Mouse (Mus musculus) forebrain, postnatal 0 days (tissue): ENCODE results near the gene Cenpl. TPM values are rescaled to one million over a fixed set of nuclear protein-coding genes. Genes with fewer than 3 reads are reported as not detected.

Experiments
- ATAC-seq: fragments of 200-750 bp; cut with Nextera tagmentation; 2 replicates; pipeline ENCODE4 v1.8.0; 2017; ENCODE audit warnings: mild to moderate bottlenecking, moderate library complexity
- DNase-seq: peaks from one replicate; pipeline ENCODE4 v3.0.0-alpha.2; 2015
- H3K27ac ChIP-seq: fragments of 300-500 bp; sonication (generic); 2 replicates; pipeline ENCODE4 v1.5.1; 2014; ENCODE audit warnings: low read depth, mild to moderate bottlenecking, antibody characterized with exemption, low read length, moderate library complexity, mixed read lengths
- H3K27me3 ChIP-seq: fragments of 300-500 bp; sonication (generic); 2 replicates; pipeline ENCODE4 v1.6.1; 2014; ENCODE audit warnings: mild to moderate bottlenecking, low read length, mixed read lengths; ENCODE audit not compliant: insufficient read depth
- H3K36me3 ChIP-seq: fragments of 300-500 bp; sonication (generic); 2 replicates; pipeline ENCODE4 v1.6.1; 2014; ENCODE audit warnings: mild to moderate bottlenecking, moderate library complexity; ENCODE audit not compliant: insufficient read depth
- H3K4me1 ChIP-seq: fragments of 300-500 bp; sonication (generic); 2 replicates; pipeline ENCODE4 v1.6.1; 2014; ENCODE audit warnings: antibody characterized with exemption; ENCODE audit not compliant: insufficient read depth
- H3K4me2 ChIP-seq: fragments of 300-500 bp; sonication (generic); 2 replicates; pipeline ENCODE4 v1.6.1; 2014; ENCODE audit warnings: low read depth, mild to moderate bottlenecking, moderate library complexity
- H3K4me3 ChIP-seq: fragments of 300-500 bp; sonication (generic); 2 replicates; pipeline ENCODE4 v1.5.1; 2014; ENCODE audit warnings: low read depth, low read length, mixed read lengths
- H3K9ac ChIP-seq: fragments of 300-500 bp; sonication (generic); 2 replicates; pipeline ENCODE4 v1.6.1; 2014; ENCODE audit warnings: mild to moderate bottlenecking
- H3K9me3 ChIP-seq: fragments of 300-500 bp; sonication (generic); 2 replicates; pipeline ENCODE4 v1.6.1; 2016; ENCODE audit warnings: low read length
- CTCF ChIP-seq: sonication (generic); IDR thresholded peaks from 2 replicates; pipeline ENCODE4 v1.5.1; 2016; ENCODE audit warnings: antibody characterized with exemption, control low read depth, low read depth
- WGBS: fragments of 180-500 bp; shearing (Covaris S2); extraction: QIAGEN DNeasy Blood & Tissue Kit; methylation state at CpG from one replicate; pipeline ENCODE4 v1.1.7; 2014; 5-methylcytosine and 5-hydroxymethylcytosine counted together
- polyA plus RNA-seq: library from polyadenylated mRNA; unstranded; fragments of >200 nt; fragmentation: Nextera tagmentation; extraction: Ambion mirVana; gene quantifications from 2 replicates; pipeline ENCODE4 v1.2.1, GENCODE M21; 2015
- total RNA-seq: library from RNA; depleted of rRNA; stranded (reverse); fragments of >200 nt; gene quantifications from 2 replicates; pipeline ENCODE4 v1.2.3, GENCODE M21; 2014

Gene Cenpl
- total and polyA plus RNA-seq, 2 experiments from 2014 or later = 2.6 to 6.5 TPM

DNA sequence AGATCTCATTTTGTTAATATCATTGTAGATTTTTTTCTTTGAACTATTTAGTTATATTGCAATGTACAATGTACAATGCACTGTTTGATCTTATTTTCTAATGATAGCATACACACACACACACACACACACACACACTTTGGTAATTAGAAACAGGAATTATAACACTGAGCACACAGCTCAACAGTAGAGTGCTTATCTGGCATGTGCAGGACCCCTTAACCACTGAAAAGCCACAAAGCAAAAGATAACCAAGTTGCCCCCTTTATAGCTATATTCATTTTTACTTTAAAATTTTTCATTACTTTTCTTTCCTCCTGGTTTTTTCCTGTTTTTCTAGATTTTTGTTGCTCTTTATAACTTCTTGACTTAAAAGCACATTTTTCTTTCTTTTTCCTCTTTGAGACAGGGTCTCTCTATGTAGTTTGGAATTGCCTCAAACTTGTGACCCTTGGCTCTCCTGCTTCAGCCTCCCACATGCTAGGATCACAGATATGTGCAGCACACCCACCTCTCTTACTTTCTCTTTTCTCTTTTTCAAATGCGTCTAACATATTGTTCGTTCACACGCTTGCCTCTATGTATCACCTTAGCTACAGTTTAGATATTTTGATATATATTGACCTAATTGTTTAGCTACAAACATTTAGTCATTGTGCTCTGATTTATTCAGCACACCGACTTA is 29.4 kb downstream of the Cenpl start:
- H3K4me3 ChIP-seq = no peak overlapping the region
- ATAC-seq (no peak), DNase-seq (no peak)
- no peak overlapping the region for H3K9ac ChIP-seq
- 97% methylated on average over 4 of the region's 4 CpGs for WGBS
- H3K36me3 ChIP-seq = peaks cover 35% of the 10 kb centered on the region
- no peaks in the 10 kb centered on the region for H3K9me3 ChIP-seq
- no peak overlapping the region for H3K4me2 ChIP-seq
- no peak for TF ChIP-seq CTCF
- H3K27ac ChIP-seq = no peak overlapping the region
- H3K4me1 ChIP-seq = no peaks in the 10 kb centered on the region
- H3K27me3 ChIP-seq = no peaks in the 10 kb centered on the region

DNA sequence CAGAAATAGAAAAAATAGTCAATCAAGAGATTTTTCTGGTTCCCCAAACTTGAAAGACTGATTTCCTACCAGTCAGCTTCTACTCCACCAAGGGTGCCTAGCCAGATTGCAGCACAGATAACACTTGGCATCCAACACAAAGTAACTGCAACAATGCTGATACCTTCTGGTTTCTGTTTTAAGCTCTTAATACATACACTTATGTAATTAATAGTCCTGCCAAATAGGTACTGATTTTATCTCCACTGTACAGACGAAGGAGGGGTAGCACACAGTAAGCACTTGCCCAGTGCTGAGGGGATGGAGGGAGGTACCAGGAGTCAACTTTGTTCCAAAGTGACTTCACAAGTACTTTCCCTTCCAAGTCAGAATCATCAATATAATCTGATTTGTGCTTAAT is 33.3 kb downstream of the Cenpl start:
- ATAC-seq (no peak), DNase-seq (no peak)
- TF ChIP-seq CTCF = no peak
- H3K9me3 ChIP-seq = no peaks in the 10 kb centered on the region
- no peaks in the 10 kb centered on the region for H3K4me1 ChIP-seq
- WGBS = 92% methylated on average over 1 of the region's 1 CpGs
- no peaks in the 10 kb centered on the region for H3K27me3 ChIP-seq
- H3K4me3 ChIP-seq = no peak overlapping the region
- no peak overlapping the region for H3K27ac ChIP-seq
- H3K9ac ChIP-seq = no peak overlapping the region
- H3K4me2 ChIP-seq = no peak overlapping the region
- H3K36me3 ChIP-seq = peaks cover 24% of the 10 kb centered on the region

DNA sequence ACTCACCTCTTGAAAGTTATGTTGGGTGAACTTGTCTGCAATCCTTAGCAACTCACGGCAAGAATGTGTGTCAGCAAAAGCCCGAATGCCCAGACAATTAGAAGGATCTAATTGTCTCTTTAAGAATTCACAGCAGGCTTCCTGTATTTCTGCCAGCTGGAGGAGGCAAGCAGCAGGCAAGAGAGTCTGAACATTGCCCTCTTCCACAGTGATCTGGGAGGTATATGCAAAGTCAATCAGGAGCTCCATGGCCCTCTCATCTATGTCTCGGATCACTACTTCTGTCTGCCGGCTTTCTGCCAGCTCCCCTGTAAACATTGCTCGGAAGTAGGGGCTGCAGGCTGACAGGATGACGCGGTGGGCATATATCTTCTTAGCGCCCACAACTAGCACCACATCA is 38.7 kb downstream of the Cenpl start:
- Histone ChIP-seq H3K9me3 (no peaks in the 10 kb centered on the region), H3K27ac (no peak overlapping the region), H3K4me2 (no peak overlapping the region), H3K4me3 (no peak overlapping the region), H3K36me3 (peaks cover 15% of the 10 kb centered on the region), H3K9ac (no peak overlapping the region), H3K27me3 (no peaks in the 10 kb centered on the region), H3K4me1 (no peaks in the 10 kb centered on the region)
- ATAC-seq (no peak), DNase-seq (no peak)
- no peak for TF ChIP-seq CTCF
- WGBS = 80% methylated on average over 8 of the region's 8 CpGs

- no peaks in the 10 kb centered on the region for H3K9me3 ChIP-seq
- H3K4me3 ChIP-seq = no peak overlapping the region
- H3K36me3 ChIP-seq = peaks cover under 1% of the 10 kb centered on the region
- no peak overlapping the region for H3K4me2 ChIP-seq
- no peak for ATAC-seq
- H3K4me1 ChIP-seq = no peaks in the 10 kb centered on the region
- no peak for TF ChIP-seq CTCF
- H3K9ac ChIP-seq = no peak overlapping the region
- no peaks in the 10 kb centered on the region for H3K27me3 ChIP-seq
- DNase-seq = no peak
- H3K27ac ChIP-seq = no peak overlapping the region
Measured at GRCm38 (mm10) chr1:161114591-161114990, 44.1 kb downstream of the Cenpl start.

DNA sequence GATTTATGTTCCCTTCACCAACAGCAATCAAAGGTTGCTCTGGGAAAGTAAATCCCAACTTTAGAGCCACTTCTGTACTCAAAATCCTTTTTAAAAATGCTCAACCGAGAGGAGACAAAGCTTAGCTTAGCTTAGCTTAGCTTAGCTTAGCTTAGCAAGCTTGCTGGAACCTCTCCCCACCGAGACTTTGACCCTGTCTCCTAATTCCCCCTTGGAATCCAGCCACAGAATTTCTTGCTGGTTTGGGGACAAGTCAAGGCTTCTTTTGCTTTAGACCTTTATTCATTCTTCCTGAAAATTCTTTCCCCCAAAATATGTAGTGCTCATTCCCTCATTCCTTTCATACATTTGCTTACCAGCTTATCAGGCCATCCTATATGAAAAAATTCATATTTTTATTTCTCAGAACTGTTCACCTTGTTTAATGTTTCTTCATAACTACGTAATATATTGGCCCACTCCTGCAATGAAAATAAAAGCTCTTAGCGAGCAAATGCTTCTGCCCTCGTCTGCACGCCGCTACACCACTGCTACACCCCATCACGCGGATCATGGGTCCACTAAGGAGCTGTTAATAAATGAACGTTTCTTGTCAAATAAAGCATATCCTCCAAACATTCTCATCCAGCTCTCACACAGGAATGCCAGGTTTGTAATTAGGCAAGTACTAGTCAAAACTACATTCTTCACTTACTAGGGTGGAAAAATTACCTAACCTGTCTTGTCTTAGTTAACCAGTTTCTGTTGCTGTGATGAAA is 52.3 kb downstream of the Cenpl start:
- H3K9ac ChIP-seq = no peak overlapping the region
- no peak overlapping the region for H3K4me3 ChIP-seq
- no peak overlapping the region for H3K27ac ChIP-seq
- TF ChIP-seq CTCF = no peak
- no peaks in the 10 kb centered on the region for H3K4me1 ChIP-seq
- H3K36me3 ChIP-seq = peaks cover 4% of the 10 kb centered on the region; the same call in 1 of the 2 replicates
- no peak overlapping the region for H3K4me2 ChIP-seq
- no peaks in the 10 kb centered on the region for H3K9me3 ChIP-seq
- ATAC-seq = no peak
- no peak for DNase-seq
- WGBS = 86% methylated on average over 10 of the region's 10 CpGs
- no peaks in the 10 kb centered on the region for H3K27me3 ChIP-seq

GRCm38 (mm10) chr1:161126461-161126860 is 55.9 kb downstream of the Cenpl start:
- peaks cover 9% of the 10 kb centered on the region; the same call in 1 of the 2 replicates for H3K4me1 ChIP-seq
- H3K4me3 ChIP-seq = no peak overlapping the region
- WGBS = 83% methylated on average over 1 of the region's 1 CpGs
- H3K9ac ChIP-seq = no peak overlapping the region
- TF ChIP-seq CTCF = no peak
- H3K27me3 ChIP-seq = no peaks in the 10 kb centered on the region
- DNase-seq (no peak), ATAC-seq (no peak)
- H3K4me2 ChIP-seq = no peak overlapping the region
- no peak overlapping the region for H3K27ac ChIP-seq
- H3K36me3 ChIP-seq = peaks cover 4% of the 10 kb centered on the region; the same call in 1 of the 2 replicates
- H3K9me3 ChIP-seq = no peaks in the 10 kb centered on the region
